Mouse (Mus musculus) gastrocnemius, postnatal 10 days (tissue): ENCODE measurements at regions not wholly inside any gene's neighbourhood (a gene's known extent, or its start where the extent isn't known, plus 50 kb on each side); places are given as distances from the start of the nearest gene placed in this dataset.
A peak's percentile ranks its signal among the peaks of the same experiment; 100 is the strongest.

Source experiments
- DNase-seq: peaks from one replicate; pipeline ENCODE4 v3.0.0; 2021; ENCODE audit warnings: mixed read lengths

DNA sequence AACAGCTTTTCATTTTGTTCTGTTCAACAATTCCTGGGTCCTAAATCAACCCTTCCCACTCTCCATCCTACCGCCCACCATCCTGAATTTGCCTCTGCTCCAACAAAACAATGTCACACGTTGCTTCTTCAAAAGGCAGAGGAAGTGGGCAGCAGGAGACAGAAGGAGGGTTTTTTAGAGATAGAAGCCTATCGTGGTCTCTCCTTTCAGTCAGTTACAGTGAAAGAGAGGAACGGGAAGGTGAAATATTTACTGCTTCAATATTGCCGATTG, 181.7 kb downstream of the Rdh14 start:
- no peak for DNase-seq

GRCm38 (mm10) chr12:10573381-10573780, 182.8 kb downstream of the Rdh14 start:
- DNase-seq = no peak

GRCm38 (mm10) chr12:10582840-10583614, 192.5 kb downstream of the Rdh14 start:
- no peak for DNase-seq

DNA sequence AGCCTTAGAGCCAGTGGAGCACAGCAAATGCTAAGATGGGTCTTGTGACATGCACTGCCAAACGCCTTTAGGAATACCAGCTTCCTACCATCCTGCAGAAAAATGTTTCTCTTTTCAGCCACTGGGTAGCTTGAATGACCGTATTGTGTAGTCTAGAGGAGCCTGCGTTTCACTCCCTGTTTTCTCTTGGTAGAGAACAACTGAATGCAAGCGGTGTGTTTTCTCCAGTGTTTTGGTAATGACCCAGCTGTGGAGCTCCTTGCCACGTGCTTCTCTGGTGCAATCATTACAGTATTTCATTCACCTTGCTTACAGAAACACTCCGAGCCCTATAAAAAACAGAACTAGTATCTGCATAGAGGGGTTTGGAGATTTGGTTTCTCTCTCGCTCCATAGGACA, 193.5 kb downstream of the Rdh14 start:
- DNase-seq = no peak

DNA sequence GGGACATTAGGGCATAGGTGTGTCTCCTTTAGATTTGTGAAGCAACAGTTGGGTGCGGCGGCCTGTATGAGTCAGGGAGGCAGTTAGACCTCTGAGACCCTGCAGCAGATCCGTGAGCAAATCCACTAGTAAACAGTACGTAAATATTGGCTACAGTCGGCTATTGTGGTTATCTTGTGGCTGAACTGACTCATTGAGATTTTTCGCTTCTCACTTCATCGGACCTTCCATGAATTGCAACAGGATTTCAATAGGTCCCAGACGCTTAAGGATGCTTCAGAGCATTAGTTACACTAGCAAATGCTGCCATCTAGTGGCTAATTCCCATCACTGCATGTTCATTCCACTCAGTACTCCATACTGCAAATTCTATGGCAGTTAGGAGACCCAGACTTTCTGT, 199.0 kb downstream of the Rdh14 start:
- peak; percentile 60 for DNase-seq

- peak; percentile 62 for DNase-seq
These were observed 207.6 kb downstream of the Rdh14 start for GRCm38 (mm10) chr12:10597976-10598746.

DNA sequence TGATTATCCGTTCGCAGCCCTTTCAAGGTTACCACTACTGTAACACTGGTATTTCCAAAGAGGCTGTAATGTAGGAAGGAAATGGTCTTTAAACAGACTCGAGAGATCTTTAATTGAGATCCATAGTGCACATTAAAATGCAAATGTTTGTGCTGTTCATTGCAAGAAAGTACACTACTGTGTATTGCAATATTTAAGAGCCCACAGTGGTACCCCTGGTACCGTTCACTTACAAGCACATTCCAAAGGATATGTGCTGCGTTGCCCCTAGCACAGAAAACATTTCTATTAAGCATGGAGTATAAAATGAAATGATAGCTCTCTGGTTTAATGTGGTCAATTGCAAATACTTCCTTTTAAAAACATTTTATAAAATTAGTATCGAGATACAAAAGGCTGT, 209.5 kb downstream of the Rdh14 start:
- no peak for DNase-seq

DNA sequence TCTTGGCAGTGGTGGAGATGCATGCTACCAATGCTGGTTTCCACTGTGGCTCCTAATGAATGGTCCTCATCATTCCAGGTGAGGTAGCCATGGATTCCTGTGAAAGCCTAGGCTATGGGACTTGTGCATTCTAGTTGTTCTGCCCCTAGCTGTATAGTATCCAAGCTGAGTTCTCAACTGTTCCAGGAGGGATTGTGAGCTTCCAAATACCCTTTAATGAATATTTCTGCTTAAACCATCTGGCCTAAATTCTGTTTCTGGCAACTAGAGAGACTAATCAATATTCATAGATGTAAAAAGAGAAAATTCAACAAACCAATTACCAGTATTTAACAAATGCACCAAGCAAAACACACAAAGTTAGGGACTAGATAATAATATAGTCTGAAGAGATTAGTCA, 227.7 kb downstream of the Rdh14 start:
- no peak for DNase-seq

DNA sequence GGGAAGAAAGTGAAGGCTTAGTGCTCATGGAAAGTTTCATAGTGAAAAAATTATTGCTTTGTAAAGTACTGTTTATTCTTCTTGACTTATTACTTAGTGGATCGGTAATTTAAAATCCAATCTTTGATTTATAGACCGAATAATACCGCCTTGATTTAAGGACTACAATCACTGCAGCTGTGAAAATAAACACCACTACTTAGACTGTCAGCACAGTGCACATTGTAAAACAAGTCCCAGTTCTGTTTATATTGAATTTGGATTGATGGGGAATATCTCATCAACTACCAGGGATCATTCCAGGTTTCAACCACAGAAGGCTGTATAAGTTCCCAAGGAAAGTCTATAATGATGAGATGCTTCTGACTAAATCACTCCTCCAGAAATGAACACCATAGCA, 230.0 kb downstream of the Rdh14 start:
- no peak for DNase-seq

DNA sequence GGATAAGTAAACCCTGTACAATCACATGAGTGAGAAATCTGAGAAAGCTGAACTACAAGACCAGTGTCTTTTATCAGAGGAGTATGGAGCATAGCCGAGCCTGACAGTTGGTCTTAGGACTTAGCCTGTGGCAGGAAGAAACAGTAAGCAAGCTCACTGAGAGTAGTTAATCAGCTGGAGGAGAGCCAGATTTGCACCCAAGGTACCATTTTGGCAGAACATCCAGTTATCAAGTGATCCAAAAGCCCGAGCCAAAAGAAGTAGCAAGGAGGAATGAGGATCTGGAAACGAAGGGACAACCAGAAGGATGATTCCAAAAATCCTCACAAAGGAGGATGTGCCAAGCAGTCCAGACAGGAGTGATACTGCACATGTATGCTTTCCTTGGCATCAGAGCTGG, 248.0 kb downstream of the Rdh14 start:
- DNase-seq = no peak

GRCm38 (mm10) chr12:10654466-10655184, 264.1 kb downstream of the Rdh14 start:
- no peak for DNase-seq

GRCm38 (mm10) chr12:10655185-10655544, 264.6 kb downstream of the Rdh14 start:
- no peak for DNase-seq

GRCm38 (mm10) chr12:10658826-10659225, 268.3 kb downstream of the Rdh14 start:
- DNase-seq = no peak

DNA sequence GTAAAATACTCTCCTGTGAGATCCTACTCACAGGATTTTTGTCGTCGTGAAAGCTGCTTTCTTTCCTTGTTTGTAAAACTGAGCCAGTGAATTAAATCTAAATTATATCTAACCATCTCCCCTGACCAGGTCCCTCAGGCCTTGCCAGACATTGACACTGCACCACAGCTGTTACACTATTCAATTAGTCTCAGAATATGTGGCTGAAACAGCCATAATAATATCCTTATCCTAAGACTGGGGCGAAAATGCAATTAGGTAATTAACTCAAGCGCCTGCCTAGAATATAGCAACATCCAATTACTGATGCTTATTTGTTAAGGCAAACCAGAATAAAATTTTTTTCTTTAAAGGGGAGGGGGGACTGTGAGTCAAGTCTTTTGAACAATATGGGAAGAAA, 296.2 kb downstream of the Rdh14 start:
- no peak for DNase-seq
